Mouse (Mus musculus): Measurements from ENCODE around the gene Akap13. TPM values are rescaled to one million over a fixed set of nuclear protein-coding genes. Genes with fewer than 3 reads are reported as not detected.
"Not testable (repeated sequence)": the region's sequence is repeated elsewhere in the genome, so short reads cannot be mapped to it uniquely, and the experiment has no call there.

Gene Akap13
- polyA plus RNA-seq, 1 experiment from 2014 or later: 31.2 TPM

DNA sequence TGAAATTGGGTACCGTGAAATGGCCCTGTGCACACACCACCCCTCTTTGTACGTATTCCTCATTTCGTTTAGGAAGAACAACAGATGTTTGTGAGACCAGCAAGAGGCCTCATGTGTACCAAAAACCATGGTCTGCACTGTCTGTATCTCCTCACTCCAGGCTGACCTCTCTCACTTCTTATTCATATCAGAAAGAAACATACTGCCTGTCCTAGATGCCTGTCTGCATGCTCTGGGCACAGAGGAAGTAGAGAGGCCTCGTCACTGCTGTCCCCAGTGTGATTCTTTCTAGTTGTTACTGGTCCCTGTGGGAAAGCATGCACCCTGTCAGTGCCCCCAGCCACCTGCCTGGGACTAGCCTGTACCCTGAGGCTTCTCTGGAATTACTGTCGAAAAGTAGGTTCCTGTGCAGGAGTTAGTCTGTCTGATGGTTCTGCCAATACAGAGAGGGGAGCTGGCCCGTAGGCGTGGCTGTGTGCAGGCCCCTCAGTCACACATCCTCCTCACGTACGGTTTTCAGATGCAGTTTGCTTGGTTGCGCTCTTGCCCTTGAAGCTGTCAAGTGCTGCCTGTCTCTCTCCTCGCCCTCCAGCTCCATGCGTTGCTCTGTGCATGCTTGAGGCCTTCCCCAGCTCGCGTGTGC lies 295.9 kb downstream of the Akap13 start:
- Histone ChIP-seq H3K36me3 (peaks cover 73% of the 10 kb centered on the region), H3K9me3 (replicated peaks) (no peaks in the 10 kb centered on the region), H3K27me3 (ENCODE audit: low read depth, poor library complexity, severe bottlenecking) (no peaks in the 10 kb centered on the region), H3K27ac (no peak overlapping the region), H3K4me3 (no peak overlapping the region), H3K4me1 (peaks cover 13% of the 10 kb centered on the region)
- DNase-seq (ENCODE audit: low spot score): no peak
- 90% methylated on average over 14 of the region's 14 CpGs for WGBS

DNA sequence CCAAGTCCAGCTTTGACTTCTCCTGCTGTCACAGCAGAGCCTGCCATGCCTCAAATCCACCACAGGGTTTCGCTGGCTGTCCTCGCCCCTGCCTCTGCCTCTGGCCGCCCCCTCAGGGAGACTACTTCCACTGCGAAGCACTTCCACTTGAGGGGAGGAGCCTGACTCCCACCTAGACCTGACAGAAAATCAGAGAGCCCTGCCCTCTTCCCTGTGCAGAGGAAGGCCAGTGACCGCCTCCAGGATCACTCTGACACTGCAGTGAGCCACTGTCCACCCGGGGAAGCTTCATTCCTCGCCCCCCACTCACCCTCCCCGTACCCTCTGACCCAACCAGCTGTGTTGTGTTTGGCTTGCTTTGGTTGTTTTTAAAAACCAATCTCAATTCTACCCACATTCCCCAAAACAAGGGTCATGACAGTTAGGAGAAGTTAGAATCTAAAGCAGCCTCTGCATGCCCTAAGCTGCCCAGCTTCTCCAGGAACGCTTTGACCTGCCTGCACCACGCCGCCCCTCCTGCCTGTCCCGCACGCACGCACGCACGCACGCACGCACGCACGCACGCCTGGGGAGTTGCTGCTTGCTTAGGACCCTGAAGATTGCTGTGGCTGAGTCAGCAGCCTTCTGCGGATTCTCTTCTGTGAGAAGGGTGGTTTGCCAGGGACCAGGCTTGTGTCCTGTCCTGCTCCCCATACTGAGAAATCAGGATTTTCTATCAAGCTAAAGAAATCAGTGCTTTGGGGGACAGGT lies 297.3 kb downstream of the Akap13 start:
- Histone ChIP-seq H3K9me3 (replicated peaks) (no peaks in the 10 kb centered on the region), H3K36me3 (peaks cover 67% of the 10 kb centered on the region), H3K27ac (no peak overlapping the region)

GRCm38 (mm10) chr7:75753192-75753783 lies 298.0 kb downstream of the Akap13 start:
- Histone ChIP-seq H3K27ac (no peak overlapping the region), H3K4me3 (no peak overlapping the region), H3K9me3 (replicated peaks) (no peaks in the 10 kb centered on the region), H3K4me1 (peaks cover 13% of the 10 kb centered on the region), H3K27me3 (ENCODE audit: low read depth, poor library complexity, severe bottlenecking) (no peaks in the 10 kb centered on the region), H3K36me3 (peaks cover 60% of the 10 kb centered on the region)
- 42% methylated on average over 12 of the region's 12 CpGs for WGBS
- DNase-seq (ENCODE audit: low spot score): no peak

More for the DNA sequence above, 297.3 kb downstream of the Akap13 start:
- DNase-seq (ENCODE audit: low spot score): no peak
- H3K4me1 ChIP-seq: peaks cover 13% of the 10 kb centered on the region
- no peak overlapping the region for H3K4me3 ChIP-seq
- WGBS: 65% methylated on average over 22 of the region's 22 CpGs
- H3K27me3 ChIP-seq (ENCODE audit: low read depth, poor library complexity, severe bottlenecking): no peaks in the 10 kb centered on the region

DNA sequence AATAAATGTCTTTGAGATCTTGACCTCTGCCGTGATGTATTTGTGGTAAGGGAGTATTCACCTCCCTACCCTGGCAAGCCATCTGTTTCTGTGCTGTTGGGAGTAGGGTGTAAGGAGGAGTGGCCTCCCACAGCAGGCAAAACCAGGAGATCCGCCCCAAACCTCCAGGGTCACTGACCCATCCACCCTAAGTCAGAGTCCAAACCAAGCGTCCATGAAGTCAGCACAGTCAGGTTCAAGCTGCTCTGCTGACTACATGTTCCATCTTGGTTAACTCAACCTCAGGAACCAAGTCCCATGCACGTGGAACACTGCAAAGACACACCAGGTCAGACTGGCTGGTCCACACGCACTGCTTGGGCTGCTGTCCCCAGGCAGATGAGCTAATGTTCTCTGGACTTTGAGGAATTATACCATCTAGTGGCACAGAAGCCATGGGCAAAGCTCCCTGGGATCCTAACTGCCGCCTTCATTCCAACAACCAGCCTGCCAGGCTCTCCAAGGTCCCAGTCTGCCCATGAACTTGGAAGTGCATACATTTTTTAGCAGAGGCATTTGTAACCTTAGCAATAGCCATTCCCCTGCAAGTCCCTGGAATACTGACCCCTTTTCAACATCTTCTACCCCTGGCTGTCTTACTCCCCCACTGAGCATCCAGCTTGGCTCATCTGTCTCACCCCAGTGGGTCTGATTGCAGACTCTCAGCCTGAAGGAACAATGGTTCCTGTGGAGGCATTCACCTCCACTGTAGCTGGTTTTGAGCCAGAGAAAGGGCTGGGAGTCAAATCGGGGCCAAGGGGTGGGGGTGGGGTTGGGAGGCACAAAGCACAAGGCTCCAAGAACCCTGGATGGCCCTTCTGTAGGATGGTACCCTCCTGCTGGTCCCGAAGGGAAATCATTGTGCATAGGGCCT lies 299.5 kb downstream of the Akap13 start:
- WGBS: 57% methylated on average over 8 of the region's 8 CpGs
- Histone ChIP-seq H3K4me3 (no peak overlapping the region), H3K4me1 (peaks cover 13% of the 10 kb centered on the region), H3K27ac (no peak overlapping the region), H3K27me3 (ENCODE audit: low read depth, poor library complexity, severe bottlenecking) (no peaks in the 10 kb centered on the region), H3K36me3 (peaks cover 44% of the 10 kb centered on the region), H3K9me3 (replicated peaks) (no peaks in the 10 kb centered on the region)
- DNase-seq (ENCODE audit: low spot score): no peak

- no peak for DNase-seq (ENCODE audit: low spot score)
These were observed 300.6 kb downstream of the Akap13 start for GRCm38 (mm10) chr7:75755861-75756449.

GRCm38 (mm10) chr7:75759992-75760514 lies 304.7 kb downstream of the Akap13 start:
- no peak overlapping the region for H3K27ac ChIP-seq
- no peaks in the 10 kb centered on the region for H3K27me3 ChIP-seq (ENCODE audit: low read depth, poor library complexity, severe bottlenecking)
- 84% methylated on average over 7 of the region's 7 CpGs for WGBS
- no peaks in the 10 kb centered on the region for H3K9me3 ChIP-seq (replicated peaks)
- DNase-seq (ENCODE audit: low spot score): no peak
- H3K4me3 ChIP-seq: no peak overlapping the region
- H3K36me3 ChIP-seq: peaks cover 3% of the 10 kb centered on the region; the same call in 1 of the 2 replicates
- H3K4me1 ChIP-seq: no peaks in the 10 kb centered on the region

More at GRCm38 (mm10) chr7:75755861-75756449, 300.6 kb downstream of the Akap13 start:
- Histone ChIP-seq H3K36me3 (peaks cover 33% of the 10 kb centered on the region), H3K4me3 (no peak overlapping the region), H3K4me1 (peaks cover 13% of the 10 kb centered on the region), H3K27me3 (ENCODE audit: low read depth, poor library complexity, severe bottlenecking) (no peaks in the 10 kb centered on the region), H3K27ac (no peak overlapping the region), H3K9me3 (replicated peaks) (no peaks in the 10 kb centered on the region)
- 85% methylated on average over 8 of the region's 8 CpGs for WGBS

DNA sequence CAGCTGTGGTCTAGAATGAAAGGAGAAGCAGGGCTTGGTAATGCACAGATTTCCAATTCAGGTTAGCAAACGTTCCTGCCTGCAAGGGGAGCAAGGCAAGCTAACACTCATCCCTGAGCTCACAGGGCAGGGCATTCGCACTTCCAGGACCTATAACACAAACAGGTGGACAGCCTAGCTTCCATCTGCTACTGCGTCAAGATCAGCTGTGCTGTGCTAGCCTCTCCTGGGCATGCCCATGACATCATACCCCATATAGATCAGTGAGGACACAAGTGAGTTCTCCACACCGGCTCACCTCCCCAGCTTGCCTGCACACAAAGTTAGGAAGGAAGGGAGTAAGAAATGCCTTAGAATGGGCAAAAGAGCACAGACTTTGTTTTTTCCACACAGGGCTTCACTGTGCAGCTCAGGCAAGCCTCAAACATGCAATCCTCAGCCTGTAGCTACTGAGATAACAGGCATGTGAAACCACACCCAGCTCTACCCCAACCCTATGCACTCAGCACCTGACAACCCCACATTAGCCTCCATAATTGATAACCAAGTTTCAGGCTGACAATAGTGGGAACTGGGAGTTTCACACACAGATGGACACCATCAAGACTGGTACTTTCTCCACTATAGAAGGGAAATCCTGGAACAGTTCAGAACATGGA lies 305.5 kb downstream of the Akap13 start:
- not testable (repeated sequence) for H3K4me1 ChIP-seq; H3K27me3 ChIP-seq (ENCODE audit: low read depth, poor library complexity, severe bottlenecking); H3K27ac ChIP-seq; H3K9me3 ChIP-seq (replicated peaks); DNase-seq (ENCODE audit: low spot score); H3K4me3 ChIP-seq; H3K36me3 ChIP-seq
- WGBS: 75% methylated on average over 4 of the region's 4 CpGs

GRCm38 (mm10) chr7:75762225-75762624 lies 306.9 kb downstream of the Akap13 start:
- not testable (repeated sequence) for H3K27ac ChIP-seq
- 75% methylated on average over 2 of the region's 2 CpGs for WGBS

GRCm38 (mm10) chr7:75767080-75767769 lies 311.9 kb downstream of the Akap13 start:
- H3K36me3 ChIP-seq: peaks cover 37% of the 10 kb centered on the region
- not testable (repeated sequence) for H3K27ac ChIP-seq; DNase-seq (ENCODE audit: low spot score); H3K9me3 ChIP-seq (replicated peaks); H3K4me3 ChIP-seq; H3K27me3 ChIP-seq (ENCODE audit: low read depth, poor library complexity, severe bottlenecking); H3K4me1 ChIP-seq
- 76% methylated on average over 1 of the region's 5 CpGs for WGBS

More at GRCm38 (mm10) chr7:75762225-75762624, 306.9 kb downstream of the Akap13 start:
- not testable (repeated sequence) for H3K27me3 ChIP-seq (ENCODE audit: low read depth, poor library complexity, severe bottlenecking); H3K36me3 ChIP-seq; H3K4me1 ChIP-seq; H3K9me3 ChIP-seq (replicated peaks); H3K4me3 ChIP-seq; DNase-seq (ENCODE audit: low spot score)

DNA sequence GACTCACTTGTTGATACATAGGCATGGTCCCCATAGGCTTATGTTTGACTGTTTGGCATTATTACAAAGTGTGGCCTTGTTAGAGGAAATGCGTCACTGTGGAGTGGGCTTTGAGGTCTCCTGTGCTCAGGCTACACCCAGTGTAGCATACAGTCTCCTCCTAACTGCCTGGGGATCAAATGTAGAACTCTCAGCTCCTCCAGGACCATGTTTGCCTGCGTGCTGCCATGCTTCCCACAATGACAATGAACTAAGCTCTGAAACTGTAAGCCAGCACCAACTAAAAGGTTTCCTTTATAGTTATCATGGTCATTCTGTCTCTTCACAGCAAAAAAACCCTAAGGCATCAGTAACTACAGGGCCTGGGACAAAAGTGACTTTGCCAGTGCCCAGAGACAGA lies 312.8 kb downstream of the Akap13 start:
- Histone ChIP-seq H3K4me1 (no peaks in the 10 kb centered on the region), H3K27me3 (ENCODE audit: low read depth, poor library complexity, severe bottlenecking) (no peaks in the 10 kb centered on the region), H3K36me3 (peaks cover 37% of the 10 kb centered on the region), H3K27ac (no peak overlapping the region), H3K9me3 (replicated peaks) (no peaks in the 10 kb centered on the region), H3K4me3 (no peak overlapping the region)
- WGBS: 81% methylated on average over 2 of the region's 2 CpGs
- DNase-seq (ENCODE audit: low spot score): no peak

- DNase-seq (ENCODE audit: low spot score): no peak
- 92% methylated on average over 9 of the region's 9 CpGs for WGBS
- no peak overlapping the region for H3K27ac ChIP-seq
- no peaks in the 10 kb centered on the region for H3K27me3 ChIP-seq (ENCODE audit: low read depth, poor library complexity, severe bottlenecking)
- H3K4me1 ChIP-seq: no peaks in the 10 kb centered on the region
- H3K36me3 ChIP-seq: peaks cover 48% of the 10 kb centered on the region
- no peaks in the 10 kb centered on the region for H3K9me3 ChIP-seq (replicated peaks)
- H3K4me3 ChIP-seq: no peak overlapping the region
These were observed 314.6 kb downstream of the Akap13 start for GRCm38 (mm10) chr7:75769909-75770308.
